Mouse (Mus musculus) regulatory T cell (primary cell): ENCODE measurements at regions not wholly inside any gene's neighbourhood (a gene's known extent, or its start where the extent isn't known, plus 50 kb on each side); places are given as distances from the start of the nearest gene placed in this dataset.

ENCODE experiments used
- in situ Hi-C: fragments of 300-600 bp; cut with MboI, MseI; formaldehyde crosslinking; loops from one replicate; pipeline ENCODE4 v1.15.1; 2025; ENCODE audit warnings: high pct_unique_total_duplicates

- in situ Hi-C loops = no loop called here
These were observed 129.0 kb downstream of the Hmg20a start for GRCm38 (mm10) chr9:56547291-56547977.

DNA sequence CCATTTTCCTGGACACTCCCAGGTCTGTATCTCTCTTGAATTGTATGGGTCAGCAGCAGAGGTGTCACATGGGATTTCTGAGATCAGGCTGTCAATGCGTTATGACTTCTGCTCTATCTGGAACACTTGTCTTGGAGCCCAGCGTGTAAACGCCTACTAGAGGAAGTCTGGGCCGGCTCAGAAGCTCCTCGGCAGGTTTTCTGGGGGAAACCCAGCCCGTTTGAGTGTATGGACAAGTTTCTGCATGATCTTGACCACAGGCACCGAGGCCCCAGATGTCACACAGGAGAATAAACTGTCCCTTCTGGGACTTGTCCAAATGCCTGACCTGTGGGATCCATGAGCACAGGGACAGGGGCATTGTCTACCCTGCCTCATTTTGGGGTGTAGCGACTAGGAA is 131.4 kb downstream of the Hmg20a start:
- in situ Hi-C loops = loop anchor here (5.0 kb wide), 1 partner anchor 342 kb away; no protein-coding TSS in a partner anchor

- in situ Hi-C loops = loop anchor here (5.0 kb wide), 1 partner anchor 343 kb away; no protein-coding TSS in a partner anchor
These were observed 131.8 kb downstream of the Hmg20a start for GRCm38 (mm10) chr9:56550178-56550577.

GRCm38 (mm10) chr9:56551376-56552186 is 133.2 kb downstream of the Hmg20a start:
- in situ Hi-C loops = loop anchor here (5.0 kb wide), 1 partner anchor 344 kb away; no protein-coding TSS in a partner anchor

DNA sequence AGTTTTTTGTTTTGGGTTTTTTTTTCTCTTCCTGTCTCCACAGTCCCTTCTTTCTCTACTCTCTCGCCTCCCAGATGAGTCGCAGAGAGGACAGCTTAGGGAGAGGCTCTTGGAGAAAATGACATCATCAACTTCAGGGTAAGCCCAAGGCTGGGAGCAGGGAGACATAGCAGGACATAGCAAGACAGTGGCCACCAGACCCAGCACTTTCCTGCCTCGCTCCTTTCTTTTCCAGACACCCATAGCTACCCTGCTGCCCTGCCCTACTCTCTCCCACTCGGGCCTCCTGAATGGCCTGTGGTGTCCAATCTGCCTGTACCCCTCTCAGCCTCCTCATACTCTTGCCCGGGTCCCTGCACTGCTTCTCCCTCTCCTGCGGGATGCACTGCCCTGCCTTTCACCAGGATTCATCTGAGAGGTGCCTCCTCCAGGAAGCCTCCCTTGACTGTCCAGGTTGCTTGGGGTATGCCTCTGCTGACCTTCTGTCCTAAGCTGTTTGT is 133.8 kb downstream of the Hmg20a start:
- in situ Hi-C loops = loop anchor here (5.0 kb wide), 1 partner anchor 345 kb away; no protein-coding TSS in a partner anchor

- in situ Hi-C loops = loop anchor here (5.0 kb wide), 1 partner anchor 345 kb away; no protein-coding TSS in a partner anchor
These were observed 134.4 kb downstream of the Hmg20a start for GRCm38 (mm10) chr9:56552766-56553165.

DNA sequence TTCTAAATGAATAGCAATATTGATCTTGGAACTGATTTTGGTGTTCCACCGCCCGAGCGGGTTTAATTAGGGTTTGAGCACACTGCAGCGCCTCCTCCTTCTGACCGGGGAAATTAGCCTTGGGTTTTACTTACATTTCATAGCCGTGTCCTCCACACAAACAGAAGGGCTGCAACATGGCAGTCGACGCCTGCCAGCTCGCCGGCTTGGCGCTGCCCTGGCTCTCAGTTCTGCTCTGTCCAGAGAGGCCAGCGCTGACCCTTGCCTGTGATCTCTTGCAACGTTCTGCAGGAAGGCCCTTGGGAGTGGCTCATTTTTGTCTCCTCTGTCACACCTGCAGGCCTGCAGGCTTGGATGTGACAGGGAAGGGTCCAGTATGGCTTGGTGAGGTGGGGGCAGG is 135.2 kb downstream of the Hmg20a start:
- in situ Hi-C loops = loop anchor here (5.0 kb wide), 1 partner anchor 346 kb away; no protein-coding TSS in a partner anchor

GRCm38 (mm10) chr9:56554096-56554495 is 135.7 kb downstream of the Hmg20a start:
- in situ Hi-C loops = loop anchor here (5.0 kb wide), 1 partner anchor 347 kb away; no protein-coding TSS in a partner anchor

DNA sequence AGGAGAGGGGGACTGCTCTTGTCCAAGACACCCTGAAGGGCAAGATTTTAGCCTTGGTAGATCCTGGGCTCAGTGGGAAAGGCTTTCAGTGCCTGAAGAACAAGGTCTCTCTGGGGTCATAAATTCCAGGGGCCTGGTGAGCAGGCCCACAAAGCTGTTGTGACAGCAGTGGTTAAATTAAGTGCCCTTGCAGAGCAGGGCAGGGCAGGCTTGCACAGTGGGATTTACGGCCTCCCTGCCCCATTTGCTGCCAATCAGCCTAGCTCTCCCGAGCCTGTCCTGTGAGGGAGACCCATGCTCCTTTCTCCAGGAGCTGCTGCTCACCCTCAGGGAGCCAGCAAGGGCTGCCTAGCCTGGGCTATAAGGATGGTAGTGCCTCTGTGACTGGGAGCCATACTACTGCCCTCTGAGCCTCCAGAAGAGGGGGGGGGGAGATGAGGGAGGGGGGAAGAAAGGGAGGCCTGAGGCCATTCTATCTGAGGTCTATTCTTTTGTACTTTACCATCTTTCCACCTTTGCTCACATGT is 141.3 kb downstream of the Hmg20a start:
- in situ Hi-C loops = no loop called here

DNA sequence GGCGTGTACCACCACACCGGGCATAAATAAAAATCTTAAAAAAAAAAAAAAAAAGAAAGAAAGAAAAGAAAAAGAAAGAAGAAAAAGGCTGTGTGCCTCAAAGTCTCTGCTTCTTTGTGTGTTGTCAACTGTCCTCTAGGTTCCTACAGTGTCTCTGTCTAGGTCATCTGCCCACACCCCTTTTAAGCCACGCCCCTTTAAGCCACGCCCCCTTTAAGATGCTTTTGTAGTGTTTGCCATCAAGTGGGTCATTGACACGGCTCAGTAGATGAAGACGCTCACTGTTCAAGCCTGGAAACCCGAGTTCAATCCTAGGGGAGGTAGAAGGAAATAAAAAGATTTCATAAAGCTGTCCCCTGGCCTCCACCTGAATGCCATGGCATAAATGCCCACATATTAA is 144.0 kb downstream of the Hmg20a start:
- in situ Hi-C loops = no loop called here

DNA sequence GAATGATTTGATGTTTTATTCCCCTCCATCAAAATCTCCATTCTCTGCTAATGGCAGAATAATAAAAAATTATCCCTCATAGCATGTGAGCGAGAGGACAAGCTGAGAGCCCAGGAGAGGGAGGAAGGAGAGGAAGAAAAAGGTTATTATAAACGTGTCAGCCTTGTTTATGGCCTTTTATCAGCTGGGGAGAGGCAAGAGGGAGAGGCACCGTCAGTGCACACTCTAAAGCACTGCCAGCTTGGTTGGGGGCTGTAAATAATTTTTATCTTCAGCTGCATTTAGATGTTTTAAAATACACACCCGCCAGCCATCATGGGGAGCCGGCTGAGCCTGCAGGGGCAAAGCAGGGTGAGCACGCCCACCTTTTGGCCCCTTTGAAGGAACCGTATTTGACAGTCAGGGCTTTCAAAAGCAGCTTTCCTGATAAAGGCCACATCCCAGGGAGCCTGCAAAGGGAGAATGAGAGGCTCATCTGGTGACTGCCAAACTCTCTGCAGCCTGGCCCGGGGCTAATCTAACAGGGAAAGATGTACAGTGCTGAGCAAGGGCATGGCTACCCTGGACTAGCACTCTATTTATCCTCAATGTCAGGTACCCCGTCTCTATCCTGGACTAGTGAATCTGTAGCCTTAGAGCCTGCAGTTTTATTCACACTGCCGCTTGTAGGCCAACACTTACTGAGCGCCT is 145.8 kb downstream of the Hmg20a start:
- in situ Hi-C loops = no loop called here
